Comparison of ENCODE assay signal across 1 mouse cellular context in genomic region chr11:73131020-73131419, GRCm38 (mm10).
A peak's percentile ranks its signal among the peaks of the same experiment; 100 is the strongest.
TF ChIP-seq lines count a peak whose summit lies in the region.

No protein-coding gene starts in this region.

TF ChIP-seq in CH12.LX, 34 proteins besides CTCF, POLR2A, EP300 and RAD21:
- TF ChIP-seq MAFK (IDR thresholded peaks at IDR 0.05; ENCODE audit: insufficient replicate concordance, low read length) (peak; percentile 57; the same call in 1 of the 2 replicates), SIN3A (IDR thresholded peaks at IDR 0.05; ENCODE audit: low read length) (0 out of 2 replicates have a peak, but pooled peaks have one; percentile 31), CHD1 (IDR thresholded peaks at IDR 0.05; ENCODE audit: low read depth, low read length) (no peak), MXI1 (IDR thresholded peaks at IDR 0.05; ENCODE audit: low read depth, low read length) (0 out of 2 replicates have a peak, but pooled peaks have one; percentile 28), ZNF384 (IDR thresholded peaks at IDR 0.05; ENCODE audit: low read depth, low read length) (no peak), JUND (conservative IDR thresholded peaks at IDR 0.05; ENCODE audit: low read depth, low read length) (no peak), MAX (IDR thresholded peaks at IDR 0.05; ENCODE audit: low read length) (no peak), SMC3 (IDR thresholded peaks at IDR 0.05; ENCODE audit: low read depth, low read length) (peak; percentile 64), ELF1 (IDR thresholded peaks at IDR 0.05; ENCODE audit: low read depth, low read length) (0 out of 2 replicates have a peak, but pooled peaks have one; percentile 8), USF2 (conservative IDR thresholded peaks at IDR 0.05; ENCODE audit: low read depth, low read length) (no peak)
